Mouse (Mus musculus) liver, postnatal 0 days (tissue): ENCODE measurements around the gene Pde11a. TPM values are rescaled to one million over a fixed set of nuclear protein-coding genes. Genes with fewer than 3 reads are reported as not detected.

Experiments used
- ATAC-seq: fragments of 200-750 bp; cut with Nextera tagmentation; 2 replicates; pipeline ENCODE4 v1.8.0; 2017; ENCODE audit warnings: mild to moderate bottlenecking, moderate library complexity
- DNase-seq: peaks from one replicate; pipeline ENCODE4 v3.0.0-alpha.2; 2016
- H3K27ac ChIP-seq: fragments of 300-500 bp; sonication (generic); 2 replicates; pipeline ENCODE4 v1.5.1; 2014; ENCODE audit warnings: antibody characterized with exemption, moderate library complexity, mild to moderate bottlenecking, low read depth
- H3K27me3 ChIP-seq: fragments of 300-500 bp; sonication (generic); 2 replicates; pipeline ENCODE4 v1.6.1; 2014; ENCODE audit warnings: low read length, control low read depth, mixed read lengths; ENCODE audit not compliant: insufficient read depth
- H3K36me3 ChIP-seq: fragments of 300-500 bp; sonication (generic); replicated peaks from 2 replicates; pipeline ENCODE4 v1.6.1; 2014; ENCODE audit warnings: mild to moderate bottlenecking, control low read depth, low read length, moderate library complexity, mixed read lengths; ENCODE audit not compliant: insufficient read depth
- H3K4me1 ChIP-seq: fragments of 300-500 bp; sonication (generic); 2 replicates; pipeline ENCODE4 v1.6.1; 2014; ENCODE audit warnings: antibody characterized with exemption, mild to moderate bottlenecking, control low read depth; ENCODE audit not compliant: insufficient read depth
- H3K4me2 ChIP-seq: fragments of 300-500 bp; sonication (generic); 2 replicates; pipeline ENCODE4 v1.6.1; 2014; ENCODE audit warnings: low read depth, mild to moderate bottlenecking, low read length, moderate library complexity, mixed read lengths
- H3K4me3 ChIP-seq: fragments of 300-500 bp; sonication (generic); 2 replicates; pipeline ENCODE4 v1.5.1; 2014; ENCODE audit warnings: low read depth, low read length
- H3K9ac ChIP-seq: fragments of 300-500 bp; sonication (generic); replicated peaks from 2 replicates; pipeline ENCODE4 v1.6.1; 2014; ENCODE audit warnings: mild to moderate bottlenecking, moderate library complexity
- H3K9me3 ChIP-seq: fragments of 300-500 bp; sonication (generic); 2 replicates; pipeline ENCODE4 v1.6.1; 2016; ENCODE audit warnings: mild to moderate bottlenecking, control low read depth, low read length, mixed read lengths
- CTCF ChIP-seq: sonication (generic); IDR thresholded peaks from 2 replicates; pipeline ENCODE4 v1.5.1; 2016; ENCODE audit warnings: antibody characterized with exemption, low read depth
- EP300 ChIP-seq: IDR thresholded peaks from 2 replicates; pipeline ENCODE4 v1.6.1; 2016; ENCODE audit warnings: antibody characterized with exemption, low read depth, mild to moderate bottlenecking
- WGBS: fragments of 180-500 bp; shearing (Covaris S2); extraction: QIAGEN DNeasy Blood & Tissue Kit; methylation state at CpG from one replicate; pipeline ENCODE4 v1.1.7; 2014; ENCODE audit not compliant: insufficient replicate concordance; 5-methylcytosine and 5-hydroxymethylcytosine counted together
- polyA plus RNA-seq: library from polyadenylated mRNA; unstranded; fragments of >200 nt; fragmentation: Nextera tagmentation; extraction: Ambion mirVana; gene quantifications from 2 replicates; pipeline ENCODE4 v1.2.1, GENCODE M21; 2015

The Pde11a gene
- polyA plus RNA-seq, 1 experiment from 2014 or later, result 0.06 TPM

- no peaks in the 10 kb centered on the region for H3K9me3 ChIP-seq
- ATAC-seq, result no peak
- H3K27me3 ChIP-seq, result no peaks in the 10 kb centered on the region
- no peak overlapping the region for H3K4me3 ChIP-seq
- H3K4me1 ChIP-seq, result no peaks in the 10 kb centered on the region
- H3K4me2 ChIP-seq, result no peak overlapping the region
- H3K27ac ChIP-seq, result no peak overlapping the region
- TF ChIP-seq EP300 (no peak), CTCF (no peak)
- 78% methylated on average over 10 of the region's 10 CpGs for WGBS
- no peak overlapping the region for H3K9ac ChIP-seq
- DNase-seq, result no peak
- H3K36me3 ChIP-seq, result no peaks in the 10 kb centered on the region
Observed at GRCm38 (mm10) chr2:76141136-76141535, 197.4 kb downstream of the Pde11a start.

- 37% methylated on average over 3 of the region's 3 CpGs for WGBS
- no peak overlapping the region for H3K4me2 ChIP-seq
Observed at GRCm38 (mm10) chr2:76132983-76133382, 205.6 kb downstream of the Pde11a start.

DNA sequence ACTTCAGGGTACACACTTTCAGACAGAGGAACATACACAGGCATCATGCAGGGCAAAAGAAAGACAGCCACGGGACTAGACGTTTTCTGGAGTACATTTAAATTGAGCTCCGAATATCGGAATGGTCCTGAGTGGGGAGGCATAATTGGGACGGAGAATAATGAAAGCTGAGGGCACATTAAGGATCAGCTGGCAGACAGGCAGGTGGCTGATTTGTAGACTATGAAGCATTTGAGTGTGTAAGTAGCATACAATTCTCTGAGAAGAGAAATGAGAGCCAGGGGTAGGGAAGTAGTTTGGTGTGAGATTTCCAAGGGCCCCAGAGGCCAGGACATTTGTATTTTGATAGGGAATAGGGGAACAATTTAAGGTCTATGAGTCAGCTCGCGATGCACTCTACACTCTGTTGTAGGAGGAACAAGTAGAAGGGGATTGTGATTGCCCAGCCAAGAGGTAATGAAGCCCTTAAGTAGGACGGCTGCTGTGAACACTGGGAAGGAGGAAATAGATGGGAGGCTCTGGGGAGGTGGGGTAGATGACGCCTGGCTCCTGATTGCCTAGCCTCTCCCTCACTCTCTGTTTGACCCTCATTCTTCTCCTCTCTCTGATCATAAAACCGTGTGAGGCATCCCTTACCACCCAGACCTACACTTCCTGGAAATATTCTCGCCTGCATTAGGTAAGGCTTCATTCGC lies 208.5 kb downstream of the Pde11a start:
- Histone ChIP-seq H3K4me2 (no peak overlapping the region), H3K27ac (no peak overlapping the region), H3K36me3 (no peaks in the 10 kb centered on the region), H3K9me3 (no peaks in the 10 kb centered on the region), H3K27me3 (no peaks in the 10 kb centered on the region), H3K9ac (no peak overlapping the region), H3K4me3 (no peak overlapping the region), H3K4me1 (peaks cover 2% of the 10 kb centered on the region; the same call in 1 of the 2 replicates)
- ATAC-seq, result no peak
- 56% methylated on average over 12 of the region's 12 CpGs for WGBS
- TF ChIP-seq EP300, result no peak
- TF ChIP-seq CTCF, result no peak
- no peak for DNase-seq

More at GRCm38 (mm10) chr2:76132983-76133382, 205.6 kb downstream of the Pde11a start:
- DNase-seq (no peak), ATAC-seq (no peak)
- no peak overlapping the region for H3K4me3 ChIP-seq
- no peak overlapping the region for H3K9ac ChIP-seq
- H3K27me3 ChIP-seq, result no peaks in the 10 kb centered on the region
- no peaks in the 10 kb centered on the region for H3K9me3 ChIP-seq
- no peak for TF ChIP-seq EP300
- no peak for TF ChIP-seq CTCF
- H3K36me3 ChIP-seq, result no peaks in the 10 kb centered on the region
- peaks cover 2% of the 10 kb centered on the region; the same call in 1 of the 2 replicates for H3K4me1 ChIP-seq
- no peak overlapping the region for H3K27ac ChIP-seq

DNA sequence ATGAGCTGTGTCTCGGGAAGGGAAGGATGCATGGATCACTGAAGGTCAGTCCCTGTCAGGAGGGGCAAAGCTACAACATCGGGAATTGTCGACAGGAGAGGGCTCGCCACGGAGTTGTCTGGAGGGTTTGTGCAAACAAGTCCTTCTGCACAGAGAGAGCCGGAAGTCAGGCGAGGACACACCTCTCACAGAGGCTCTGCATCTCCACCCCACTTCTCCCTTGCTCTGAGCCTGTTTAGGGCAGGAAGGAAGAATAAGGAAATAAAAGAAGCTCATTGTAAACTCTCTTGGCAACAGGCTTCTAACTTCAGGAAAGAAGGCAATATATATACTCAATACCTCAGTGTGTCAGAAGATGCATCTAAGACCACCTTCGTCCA lies 209.5 kb downstream of the Pde11a start:
- no peak for TF ChIP-seq EP300
- no peak for TF ChIP-seq CTCF
- H3K27ac ChIP-seq, result no peak overlapping the region
- WGBS, result 17% methylated on average over 8 of the region's 8 CpGs
- DNase-seq, result no peak
- H3K36me3 ChIP-seq, result no peaks in the 10 kb centered on the region
- no peak overlapping the region for H3K4me2 ChIP-seq
- peaks cover 2% of the 10 kb centered on the region; the same call in 1 of the 2 replicates for H3K4me1 ChIP-seq
- ATAC-seq, result no peak
- H3K9ac ChIP-seq, result no peak overlapping the region
- no peaks in the 10 kb centered on the region for H3K9me3 ChIP-seq
- H3K4me3 ChIP-seq, result no peak overlapping the region
- H3K27me3 ChIP-seq, result no peaks in the 10 kb centered on the region

- no peaks in the 10 kb centered on the region for H3K36me3 ChIP-seq
- DNase-seq (no peak), ATAC-seq (no peak)
- WGBS, result 43% methylated on average over 9 of the region's 9 CpGs
- no peak overlapping the region for H3K27ac ChIP-seq
- H3K9ac ChIP-seq, result no peak overlapping the region
- no peak overlapping the region for H3K4me2 ChIP-seq
- H3K9me3 ChIP-seq, result no peaks in the 10 kb centered on the region
- H3K27me3 ChIP-seq, result no peaks in the 10 kb centered on the region
- H3K4me3 ChIP-seq, result no peak overlapping the region
- peaks cover 2% of the 10 kb centered on the region; the same call in 1 of the 2 replicates for H3K4me1 ChIP-seq
- TF ChIP-seq EP300 (no peak), CTCF (peak; percentile 25)
Observed at GRCm38 (mm10) chr2:76128105-76129057, 210.2 kb downstream of the Pde11a start.

DNA sequence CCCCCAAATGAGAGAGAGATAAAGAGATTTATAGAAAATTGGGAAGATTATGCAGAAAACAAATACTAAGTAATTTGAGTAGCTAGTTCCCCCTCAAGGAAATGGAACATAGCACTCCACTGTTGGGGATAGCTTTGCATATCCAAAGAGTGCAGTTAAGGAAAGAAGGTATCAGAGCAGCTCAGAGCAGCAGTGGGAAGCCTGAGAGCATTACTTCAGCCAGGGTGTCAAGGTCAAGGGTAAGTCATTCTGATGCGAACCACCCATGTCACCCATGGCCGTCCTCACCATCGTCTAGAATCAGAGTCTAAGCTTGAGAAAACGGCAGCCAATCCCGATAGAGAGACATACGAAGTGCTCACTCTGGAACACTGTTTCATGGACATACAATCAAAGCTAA lies 211.9 kb downstream of the Pde11a start:
- no peak overlapping the region for H3K4me3 ChIP-seq
- no peaks in the 10 kb centered on the region for H3K27me3 ChIP-seq
- no peak overlapping the region for H3K4me2 ChIP-seq
- H3K9me3 ChIP-seq, result no peaks in the 10 kb centered on the region
- DNase-seq (no peak), ATAC-seq (no peak)
- no peak overlapping the region for H3K9ac ChIP-seq
- no peaks in the 10 kb centered on the region for H3K36me3 ChIP-seq
- no peak overlapping the region for H3K27ac ChIP-seq
- no peak for TF ChIP-seq CTCF
- TF ChIP-seq EP300, result no peak
- peaks cover 2% of the 10 kb centered on the region; the same call in 1 of the 2 replicates for H3K4me1 ChIP-seq
- WGBS, result 83% methylated on average over 6 of the region's 6 CpGs
